Mouse (Mus musculus) embryonic facial prominence, embryonic 11.5 days (tissue): Measurements from ENCODE around the gene Atf2. TPM values are rescaled to one million over a fixed set of nuclear protein-coding genes. Genes with fewer than 3 reads are reported as not detected.
"Not testable (repeated sequence)": the region's sequence is repeated elsewhere in the genome, so short reads cannot be mapped to it uniquely, and the experiment has no call there.

Experiments used
- ATAC-seq: fragments of 200-750 bp; cut with Nextera tagmentation; replicated peaks from 2 replicates; pipeline ENCODE4 v1.8.0; 2017; ENCODE audit warnings: low read depth; ENCODE audit not compliant: insufficient number of reproducible peaks, low FRiP score, low TSS enrichment
- DNase-seq: peaks from one replicate; pipeline ENCODE4 v3.0.0-alpha.2; 2015; ENCODE audit warnings: low spot score
- H3K27ac ChIP-seq: fragments of 300-500 bp; sonication (generic); replicated peaks from 2 replicates; pipeline ENCODE4 v1.5.1; 2014; ENCODE audit warnings: mild to moderate bottlenecking, low read depth, low read length, control low read depth
- H3K27me3 ChIP-seq: fragments of 300-500 bp; sonication (generic); 2 replicates; pipeline ENCODE4 v1.6.1; 2014; ENCODE audit warnings: mild to moderate bottlenecking, low read length, moderate library complexity, mixed read lengths; ENCODE audit not compliant: control insufficient read depth, insufficient read depth
- H3K36me3 ChIP-seq: fragments of 300-500 bp; sonication (generic); replicated peaks from 2 replicates; pipeline ENCODE4 v1.6.1; 2014; ENCODE audit warnings: low read depth, mild to moderate bottlenecking, low read length, moderate library complexity, mixed read lengths; ENCODE audit not compliant: control insufficient read depth, insufficient read depth
- H3K4me1 ChIP-seq: fragments of 300-500 bp; sonication (generic); 2 replicates; pipeline ENCODE4 v1.6.1; 2014; ENCODE audit warnings: low read length, mixed read lengths; ENCODE audit not compliant: control insufficient read depth, insufficient read depth
- H3K4me2 ChIP-seq: fragments of 300-500 bp; sonication (generic); 2 replicates; pipeline ENCODE4 v1.6.1; 2014; ENCODE audit warnings: low read depth, mild to moderate bottlenecking, control low read depth, low read length, moderate library complexity
- H3K4me3 ChIP-seq: fragments of 300-500 bp; sonication (generic); 2 replicates; pipeline ENCODE4 v1.5.1; 2014; ENCODE audit warnings: low read depth, low read length, control low read depth
- H3K9ac ChIP-seq: fragments of 300-500 bp; sonication (generic); replicated peaks from 2 replicates; pipeline ENCODE4 v1.6.1; 2014; ENCODE audit warnings: mild to moderate bottlenecking, control low read depth, low read length
- H3K9me3 ChIP-seq: fragments of 300-500 bp; sonication (generic); replicated peaks from 2 replicates; pipeline ENCODE4 v1.6.1; 2016; ENCODE audit warnings: mild to moderate bottlenecking, low read length, inconsistent platforms, mixed read lengths; ENCODE audit not compliant: control insufficient read depth
- WGBS: fragments of 180-500 bp; shearing (Covaris S2); extraction: QIAGEN DNeasy Blood & Tissue Kit; methylation state at CpG from one replicate; pipeline ENCODE4 v1.1.7; 2014; 5-methylcytosine and 5-hydroxymethylcytosine counted together
- polyA plus RNA-seq: library from polyadenylated mRNA; unstranded; fragments of >200 nt; fragmentation: Nextera tagmentation; extraction: Ambion mirVana; gene quantifications from 2 replicates; pipeline ENCODE4 v1.2.1, GENCODE M21; 2014

Gene Atf2
- polyA plus RNA-seq, 1 experiment from 2014 or later, result 81.6 TPM

- ATAC-seq, result not testable (repeated sequence)
- 90% methylated on average over 9 of the region's 9 CpGs for WGBS
These were observed 92.3 kb downstream of the Atf2 start for GRCm38 (mm10) chr2:73800127-73800526.

GRCm38 (mm10) chr2:73798786-73799185, 93.7 kb downstream of the Atf2 start:
- no peak for ATAC-seq
- H3K4me2 ChIP-seq, result no peak overlapping the region
- no peak for DNase-seq
- H3K27me3 ChIP-seq, result no peaks in the 10 kb centered on the region
- 72% methylated on average over 5 of the region's 5 CpGs for WGBS
- no peak overlapping the region for H3K27ac ChIP-seq
- H3K4me1 ChIP-seq, result no peaks in the 10 kb centered on the region
- H3K9ac ChIP-seq, result no peak overlapping the region
- H3K4me3 ChIP-seq, result no peak overlapping the region
- no peaks in the 10 kb centered on the region for H3K36me3 ChIP-seq
- no peaks in the 10 kb centered on the region for H3K9me3 ChIP-seq

More at GRCm38 (mm10) chr2:73800127-73800526, 92.3 kb downstream of the Atf2 start:
- not testable (repeated sequence) for H3K9ac ChIP-seq, H3K4me3 ChIP-seq, H3K4me1 ChIP-seq, H3K9me3 ChIP-seq, DNase-seq, H3K27me3 ChIP-seq, H3K27ac ChIP-seq, H3K4me2 ChIP-seq, H3K36me3 ChIP-seq

GRCm38 (mm10) chr2:73798136-73798535, 94.3 kb downstream of the Atf2 start:
- Histone ChIP-seq H3K27me3 (no peaks in the 10 kb centered on the region), H3K27ac (no peak overlapping the region), H3K4me2 (no peak overlapping the region), H3K4me1 (no peaks in the 10 kb centered on the region), H3K9me3 (no peaks in the 10 kb centered on the region), H3K9ac (no peak overlapping the region), H3K36me3 (no peaks in the 10 kb centered on the region), H3K4me3 (no peak overlapping the region)
- 62% methylated on average over 4 of the region's 4 CpGs for WGBS
- no peak for ATAC-seq
- DNase-seq, result no peak

GRCm38 (mm10) chr2:73791846-73792630, 100.4 kb downstream of the Atf2 start:
- WGBS, result 58% methylated on average over 19 of the region's 19 CpGs
- Histone ChIP-seq H3K36me3 (no peaks in the 10 kb centered on the region), H3K4me2 (no peak overlapping the region), H3K4me1 (no peaks in the 10 kb centered on the region), H3K4me3 (no peak overlapping the region), H3K9me3 (no peaks in the 10 kb centered on the region), H3K9ac (no peak overlapping the region; the same call in 1 of the 2 replicates), H3K27ac (no peak overlapping the region), H3K27me3 (no peaks in the 10 kb centered on the region)
- ATAC-seq (no peak), DNase-seq (peak; percentile 52)

GRCm38 (mm10) chr2:73790332-73790731, 102.1 kb downstream of the Atf2 start:
- 93% methylated on average over 2 of the region's 2 CpGs for WGBS

DNA sequence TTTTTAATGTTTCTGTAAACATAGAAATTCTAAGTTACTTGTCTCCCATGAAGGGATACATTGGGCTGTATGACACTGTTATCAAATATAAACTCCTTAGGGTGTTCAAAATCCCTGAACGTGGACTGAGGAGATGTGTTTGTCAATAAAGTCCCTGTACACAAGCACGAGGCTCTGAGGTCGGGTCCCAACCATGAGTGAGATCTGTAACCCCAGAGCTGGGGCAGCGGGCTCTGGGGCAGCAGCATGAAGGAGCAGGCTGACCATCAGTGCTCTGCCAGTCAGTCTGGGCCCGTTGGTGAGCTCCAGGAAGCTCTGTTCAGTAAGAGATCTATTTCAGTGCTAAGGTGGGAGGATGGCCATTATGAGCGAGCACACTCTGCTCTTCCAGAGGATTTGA, 104.0 kb downstream of the Atf2 start:
- DNase-seq, result no peak
- H3K27me3 ChIP-seq, result no peaks in the 10 kb centered on the region
- H3K4me2 ChIP-seq, result no peak overlapping the region
- 71% methylated on average over 6 of the region's 6 CpGs for WGBS
- no peaks in the 10 kb centered on the region for H3K9me3 ChIP-seq
- no peak overlapping the region for H3K27ac ChIP-seq
- H3K4me3 ChIP-seq, result no peak overlapping the region
- H3K4me1 ChIP-seq, result no peaks in the 10 kb centered on the region
- H3K9ac ChIP-seq, result no peak overlapping the region
- no peak for ATAC-seq
- no peaks in the 10 kb centered on the region for H3K36me3 ChIP-seq

More at GRCm38 (mm10) chr2:73790332-73790731, 102.1 kb downstream of the Atf2 start:
- Histone ChIP-seq H3K27ac (no peak overlapping the region), H3K4me1 (no peaks in the 10 kb centered on the region), H3K36me3 (no peaks in the 10 kb centered on the region), H3K27me3 (no peaks in the 10 kb centered on the region), H3K4me2 (no peak overlapping the region), H3K9ac (no peak overlapping the region), H3K9me3 (no peaks in the 10 kb centered on the region), H3K4me3 (no peak overlapping the region)
- no peak for ATAC-seq
- no peak for DNase-seq

DNA sequence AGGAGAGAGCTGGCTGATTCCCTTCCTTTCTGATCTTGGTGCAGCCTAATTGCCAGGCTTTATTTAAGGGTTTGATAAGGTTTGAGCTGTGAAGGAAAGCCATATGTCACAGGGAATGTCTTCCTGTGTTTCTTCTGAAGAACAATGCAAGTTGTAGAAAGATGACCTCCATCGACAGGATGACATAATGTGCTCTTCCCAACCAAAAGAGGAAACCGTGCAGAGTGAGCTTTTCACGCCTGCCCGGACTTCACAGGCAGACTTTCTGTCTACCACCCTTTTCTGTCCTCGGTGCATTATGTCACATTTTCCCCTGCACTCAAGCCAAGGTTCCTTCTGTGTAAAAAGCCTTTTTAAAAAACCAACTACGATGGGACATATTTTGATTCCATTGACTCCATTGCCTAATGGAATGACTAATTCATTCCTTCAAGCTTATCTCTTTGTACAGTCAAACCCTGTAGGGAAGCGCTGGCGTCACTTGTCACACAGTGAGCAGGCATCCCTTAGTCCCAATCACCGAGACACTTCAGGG, 110.0 kb downstream of the Atf2 start:
- no peak overlapping the region for H3K4me2 ChIP-seq
- 57% methylated on average over 9 of the region's 9 CpGs for WGBS
- no peak overlapping the region for H3K9ac ChIP-seq
- H3K9me3 ChIP-seq, result no peaks in the 10 kb centered on the region
- no peaks in the 10 kb centered on the region for H3K4me1 ChIP-seq
- no peaks in the 10 kb centered on the region for H3K27me3 ChIP-seq
- H3K36me3 ChIP-seq, result no peaks in the 10 kb centered on the region
- H3K27ac ChIP-seq, result no peak overlapping the region
- DNase-seq, result no peak
- no peak overlapping the region for H3K4me3 ChIP-seq
- ATAC-seq, result no peak

- Histone ChIP-seq H3K4me3 (no peak overlapping the region), H3K36me3 (no peaks in the 10 kb centered on the region), H3K27me3 (no peaks in the 10 kb centered on the region), H3K27ac (no peak overlapping the region), H3K9me3 (no peaks in the 10 kb centered on the region), H3K9ac (no peak overlapping the region), H3K4me2 (no peak overlapping the region), H3K4me1 (no peaks in the 10 kb centered on the region)
- WGBS, result 89% methylated on average over 14 of the region's 14 CpGs
- DNase-seq, result no peak
- no peak for ATAC-seq
These were observed 112.0 kb downstream of the Atf2 start for GRCm38 (mm10) chr2:73780321-73781010.
